Mouse (Mus musculus) thymus, postnatal 14 days (tissue): ENCODE results near the gene Exoc3.

ENCODE experiments used
- DNase-seq: peaks from one replicate; pipeline ENCODE4 v3.0.0; 2021

Exoc3 gene

GRCm38 (mm10) chr13:74138906-74139647, 69.5 kb downstream of the Exoc3 start:
- no peak for DNase-seq

DNA sequence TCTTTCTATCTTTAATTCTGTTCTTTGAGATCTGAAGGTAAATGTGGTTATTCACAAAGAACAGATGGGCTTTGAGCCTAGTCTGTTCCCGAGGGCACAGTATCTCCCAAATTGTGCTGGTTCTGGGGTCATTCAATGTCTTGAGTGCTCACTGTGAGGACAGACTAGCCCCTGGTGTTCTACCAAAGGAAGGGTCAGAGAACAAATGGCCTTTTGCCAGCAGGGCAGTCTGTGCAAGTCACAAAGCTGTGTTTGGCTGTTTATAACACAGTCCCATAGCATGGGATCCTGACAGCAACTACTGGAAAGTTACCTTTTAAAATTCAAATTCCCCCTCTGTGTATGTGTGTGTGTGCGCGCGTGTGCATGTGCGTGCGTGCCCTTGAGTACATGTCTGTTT, 78.6 kb downstream of the Exoc3 start:
- DNase-seq, result no peak

DNA sequence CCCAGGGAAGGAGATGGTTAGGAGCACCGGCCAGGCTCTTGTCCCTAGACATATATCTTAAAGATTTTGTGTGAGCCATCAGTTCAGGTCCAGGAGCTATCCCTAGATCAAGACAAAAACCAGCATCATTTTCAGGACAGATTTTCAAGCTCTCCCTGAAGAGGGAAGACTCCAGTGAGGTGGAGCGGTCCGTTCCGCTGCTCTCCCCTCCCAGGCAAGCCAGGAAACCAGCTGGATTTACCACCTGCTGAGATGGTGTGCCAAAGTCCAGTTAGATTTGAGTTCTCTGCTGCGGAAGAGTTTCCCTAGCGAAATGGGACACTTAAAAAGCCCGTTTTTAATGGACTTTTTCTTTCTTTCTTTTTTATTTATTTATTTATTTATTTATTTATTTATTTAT, 81.0 kb downstream of the Exoc3 start:
- DNase-seq, result no peak

GRCm38 (mm10) chr13:74122632-74123031, 85.9 kb downstream of the Exoc3 start:
- no peak for DNase-seq

DNA sequence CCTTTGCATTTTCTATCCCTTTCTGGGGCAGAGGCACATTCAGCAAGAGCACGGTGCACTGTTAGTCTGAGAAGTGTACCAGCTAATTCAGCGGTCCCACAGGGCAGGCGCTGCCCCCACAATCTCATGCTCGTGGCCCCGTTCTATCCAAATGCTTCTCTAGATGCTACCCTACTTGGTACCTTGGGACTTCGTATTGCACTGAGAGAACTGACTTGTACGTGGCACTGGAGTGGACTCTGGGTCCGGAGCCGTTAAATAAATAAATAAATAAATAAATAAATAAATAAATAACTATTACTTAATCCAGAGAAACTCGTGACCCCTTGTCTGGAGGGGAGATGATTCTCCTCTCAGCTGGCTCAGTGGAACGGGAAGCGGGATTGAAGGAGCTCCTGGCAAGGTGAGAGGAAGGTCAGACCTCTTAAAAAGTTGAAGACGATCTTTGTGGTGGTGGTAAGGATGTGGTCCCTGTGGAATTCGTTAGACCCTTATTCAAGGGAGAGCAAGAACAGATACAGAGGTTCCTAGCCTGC, 86.7 kb downstream of the Exoc3 start:
- no peak for DNase-seq

DNA sequence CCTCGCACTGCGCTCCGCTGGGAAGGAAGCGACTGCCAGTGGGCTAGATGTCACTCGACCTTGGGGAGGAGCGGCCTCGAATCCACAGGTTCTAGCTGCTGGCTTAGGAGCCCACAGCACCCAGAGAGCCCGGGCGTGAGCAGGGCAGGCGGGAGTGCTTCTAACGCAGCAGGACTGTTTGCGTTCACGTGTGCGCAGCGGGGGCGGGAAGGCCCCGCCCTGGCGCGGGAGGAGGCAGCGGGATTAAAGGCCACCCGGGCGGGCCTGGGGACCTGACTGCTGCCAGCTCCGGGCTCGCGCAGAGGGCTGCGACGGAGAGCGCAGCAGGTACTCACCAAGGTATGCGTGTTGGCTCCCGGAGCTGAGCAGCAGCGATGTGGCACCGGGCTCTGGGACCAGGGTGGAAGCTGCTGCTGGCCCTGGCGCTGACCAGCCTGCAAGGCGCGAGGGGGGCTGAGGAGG, 87.4 kb downstream of the Exoc3 start, which contains the start of gene Slc9a3:
Slc9a3 (plus strand) TSS at position 317 of the 462 bp plus-strand sequence.
- no peak for DNase-seq
